Mouse (Mus musculus) right cerebral cortex, adult 18-20 months (tissue): ENCODE data around the gene 1700123O20Rik.

Experiments used
- DNase-seq: peaks from one replicate; pipeline ENCODE4 v3.0.0; 2022; ENCODE audit warnings: mixed read lengths

Gene 1700123O20Rik

DNA sequence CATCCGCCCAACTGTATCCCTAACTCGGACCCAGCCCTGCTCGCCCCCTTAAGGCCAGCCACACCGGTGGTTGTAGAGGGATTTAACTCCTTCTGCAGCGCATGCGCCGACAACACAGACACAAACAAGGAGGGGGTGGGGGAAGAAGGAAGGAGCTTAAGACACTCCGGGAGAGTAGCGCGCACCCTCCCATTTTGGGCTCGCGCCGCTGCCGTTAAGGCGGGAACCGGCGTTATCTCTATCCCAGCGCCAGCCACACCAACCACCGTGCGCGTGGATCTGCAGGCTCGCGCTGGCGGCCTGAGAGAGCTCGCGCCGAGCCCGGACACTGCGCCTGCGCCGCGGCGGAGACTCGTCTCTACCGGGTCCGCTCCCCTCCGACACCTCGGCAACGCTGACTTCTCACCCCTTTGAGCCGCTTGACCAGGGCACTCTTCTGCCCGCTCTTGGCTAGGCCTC is at the start of gene 1700123O20Rik:
1700123O20Rik (plus strand) TSS at position 154 of the 459 bp plus-strand sequence.
- DNase-seq = peak; percentile 82

DNA sequence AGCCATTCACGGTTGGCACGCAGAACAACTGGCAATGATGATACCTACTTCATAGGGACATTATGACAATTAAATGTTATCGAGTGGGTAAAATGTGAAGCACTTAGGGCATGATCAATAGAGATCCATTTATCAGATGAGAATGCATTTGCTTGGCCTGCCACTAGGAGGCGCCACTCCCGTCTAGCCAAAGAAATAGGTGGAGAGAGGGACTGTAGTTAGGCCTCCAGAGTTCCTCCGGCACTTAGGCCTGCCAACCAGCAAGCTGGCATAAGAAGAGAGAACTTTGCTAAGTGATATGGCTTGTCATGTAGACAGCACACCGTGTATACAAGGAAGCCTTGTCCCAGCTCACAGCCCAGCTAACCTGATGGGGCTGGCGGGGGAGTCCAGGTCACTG is 49.1 kb upstream of the 1700123O20Rik start:
- no peak for DNase-seq

DNA sequence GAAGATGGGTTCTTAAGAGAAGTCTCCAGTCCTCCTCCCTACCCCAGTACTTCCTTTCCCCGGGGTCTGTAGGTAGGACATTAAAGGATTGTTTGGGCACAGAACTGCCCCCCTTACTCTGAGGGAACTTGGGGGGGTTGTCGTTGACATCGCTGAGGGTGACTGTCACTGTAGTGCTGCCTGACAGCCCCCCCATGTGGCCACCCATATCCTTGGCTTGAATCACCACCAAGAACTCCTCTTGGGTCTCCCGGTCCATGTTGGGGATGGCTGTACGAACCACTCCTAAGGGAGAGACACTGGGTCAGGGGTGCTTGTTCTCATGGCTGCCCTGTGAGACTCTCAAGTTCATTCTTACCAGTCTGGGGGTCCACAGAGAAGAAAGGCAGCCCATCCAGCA is 47.8 kb upstream of the 1700123O20Rik start:
- no peak for DNase-seq

DNA sequence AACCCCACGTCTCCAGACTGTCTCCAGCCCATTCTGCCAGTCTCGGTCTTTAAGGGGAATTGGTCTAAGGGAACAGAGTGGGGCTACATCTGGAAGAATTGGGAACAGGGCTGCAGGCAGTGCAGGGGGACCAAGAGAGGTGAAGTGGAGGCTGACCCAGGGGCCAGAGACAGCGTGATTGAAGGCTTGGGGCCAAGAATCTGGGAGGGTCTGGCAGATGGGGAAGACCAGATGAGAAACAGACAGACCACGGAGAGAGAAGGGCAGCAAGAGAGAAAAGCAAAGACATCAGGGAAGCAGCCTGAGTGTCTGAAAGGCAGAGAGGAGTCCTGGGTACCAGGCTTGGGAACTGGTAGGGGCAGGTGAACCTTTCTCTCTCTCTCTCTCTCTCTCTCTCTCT is 45.9 kb upstream of the 1700123O20Rik start:
- no peak for DNase-seq

DNA sequence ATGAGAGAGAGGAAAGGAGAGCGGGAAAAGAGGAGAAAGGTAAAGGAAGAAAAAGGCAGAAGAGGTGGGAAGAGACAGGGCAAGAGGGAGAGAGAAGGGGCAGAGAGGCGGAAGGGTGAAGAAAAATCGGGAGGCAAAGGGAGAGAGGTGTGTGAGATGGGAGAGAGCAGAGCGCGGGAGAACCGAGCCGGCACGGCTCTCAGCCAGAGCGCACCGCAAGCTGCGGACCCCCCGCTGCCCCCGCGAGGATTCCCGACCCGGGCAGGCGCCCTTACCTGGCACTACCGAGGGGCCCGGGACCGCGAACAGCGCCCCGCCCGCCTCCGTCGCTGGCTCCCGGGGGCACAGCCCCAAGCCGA is 45.1 kb upstream of the 1700123O20Rik start, which contains the start of gene Gm17606:
Gm17606 (plus strand) TSS at position 7 of the 359 bp plus-strand sequence.
- DNase-seq = no peak

DNA sequence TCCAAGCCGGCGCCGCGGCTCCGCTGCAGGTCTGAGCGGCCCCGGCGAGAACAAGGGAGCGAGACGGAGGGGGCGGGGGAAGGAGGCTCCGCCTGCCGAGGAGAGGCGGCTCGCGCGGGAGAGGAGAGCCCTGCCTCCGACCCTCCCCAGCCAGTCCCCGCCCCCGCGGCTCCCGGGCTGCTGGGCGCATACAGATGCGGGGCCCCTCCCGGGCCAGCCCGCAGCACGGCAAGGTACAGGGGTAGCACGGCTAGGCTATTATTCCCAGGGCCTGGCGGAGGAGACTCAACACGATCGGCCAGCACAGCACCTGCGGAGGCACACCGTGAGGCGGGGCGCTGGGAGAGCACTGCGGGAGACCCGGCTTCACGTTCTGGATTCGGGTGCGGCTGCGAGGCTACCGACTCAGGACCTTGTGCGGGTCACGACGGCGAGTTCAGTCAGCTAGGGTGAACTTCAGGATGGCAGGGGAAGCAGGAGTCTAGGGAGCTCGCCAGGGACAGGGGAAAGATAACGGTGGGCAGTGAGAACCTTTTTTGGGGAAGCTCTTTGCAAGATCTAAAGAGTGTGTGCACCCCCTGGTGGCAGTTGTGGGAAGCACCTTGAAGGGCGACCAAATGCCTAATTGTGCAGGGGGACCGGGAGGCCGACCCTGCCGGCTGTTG is 44.6 kb upstream of the 1700123O20Rik start, which contains the start of gene Cdh24:
Cdh24 (minus strand) TSS at position 60 of the 665 bp plus-strand sequence.
- peak; percentile 91 for DNase-seq

DNA sequence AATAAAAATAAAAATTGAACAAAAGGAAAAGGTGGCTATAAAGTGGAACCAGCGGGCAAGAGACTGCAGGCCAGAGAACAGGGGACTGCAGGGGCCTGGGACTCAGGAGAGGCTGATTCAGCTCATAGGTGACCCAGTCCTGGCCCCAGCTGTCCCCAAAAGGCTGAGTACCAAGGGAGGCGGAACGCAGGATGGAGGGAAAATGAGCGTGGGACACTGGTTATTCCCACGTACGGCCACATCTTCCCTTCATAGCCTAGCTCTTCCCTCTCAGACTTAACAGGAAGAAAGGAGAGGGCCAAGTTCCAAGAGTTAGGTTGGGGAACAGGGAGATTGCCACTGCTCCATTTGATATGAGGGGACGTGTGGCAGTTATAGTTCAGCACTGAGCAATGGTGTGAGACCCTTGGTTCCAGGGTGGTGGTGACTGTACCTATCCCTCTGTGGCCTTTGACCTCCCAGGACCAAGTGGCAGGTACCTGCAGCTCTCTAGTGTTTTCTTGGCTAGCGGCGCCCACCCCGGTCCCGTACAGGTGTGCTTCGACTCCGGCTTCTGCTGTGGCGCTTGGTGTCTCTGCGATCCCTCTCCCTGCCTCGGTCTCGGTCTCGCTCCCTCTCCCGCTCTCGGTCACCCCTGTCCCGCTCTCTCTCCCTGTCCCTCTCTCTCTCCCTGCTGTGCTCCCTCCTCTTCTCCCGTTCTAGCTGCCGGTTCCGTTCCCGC is 43.6 kb upstream of the 1700123O20Rik start:
- DNase-seq = no peak

DNA sequence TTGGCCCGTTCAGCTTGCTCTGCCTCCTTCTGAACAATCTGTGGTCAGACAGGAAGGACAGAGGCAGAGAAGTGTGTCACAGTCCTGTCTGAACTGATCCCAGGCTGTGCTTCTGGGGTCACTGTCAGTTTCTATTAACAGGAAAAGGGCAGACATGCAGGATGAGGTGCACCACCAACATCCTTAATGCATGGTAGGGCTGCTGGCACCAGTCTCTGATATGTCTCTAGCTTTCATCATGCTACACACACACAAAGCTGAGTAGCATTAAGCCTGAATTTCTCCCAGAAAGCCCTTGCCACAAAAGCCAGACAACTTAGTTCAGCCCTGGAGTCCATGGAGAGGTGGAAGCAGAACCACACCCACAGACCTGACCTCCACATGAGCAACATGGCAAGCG is 43.0 kb upstream of the 1700123O20Rik start:
- no peak for DNase-seq

DNA sequence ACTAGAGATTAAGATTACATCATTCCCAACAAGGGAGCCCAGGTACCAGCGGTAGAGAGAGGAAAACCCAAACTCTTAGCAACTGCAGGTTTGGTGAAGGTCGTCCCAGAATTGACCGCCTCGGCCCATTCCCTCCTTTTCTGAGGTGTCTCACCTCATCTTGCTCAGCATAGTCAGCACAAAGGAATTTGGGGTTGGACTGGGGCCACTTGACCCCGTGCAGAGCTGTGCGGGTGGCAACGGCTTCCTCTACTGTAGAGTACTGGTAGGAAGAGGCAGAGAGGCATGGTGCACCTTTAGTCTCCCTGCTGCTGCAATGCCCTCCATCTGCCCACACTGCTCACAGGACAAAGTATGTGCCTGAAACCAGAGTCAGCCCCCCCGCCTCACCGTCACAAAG is 41.7 kb upstream of the 1700123O20Rik start:
- no peak for DNase-seq

DNA sequence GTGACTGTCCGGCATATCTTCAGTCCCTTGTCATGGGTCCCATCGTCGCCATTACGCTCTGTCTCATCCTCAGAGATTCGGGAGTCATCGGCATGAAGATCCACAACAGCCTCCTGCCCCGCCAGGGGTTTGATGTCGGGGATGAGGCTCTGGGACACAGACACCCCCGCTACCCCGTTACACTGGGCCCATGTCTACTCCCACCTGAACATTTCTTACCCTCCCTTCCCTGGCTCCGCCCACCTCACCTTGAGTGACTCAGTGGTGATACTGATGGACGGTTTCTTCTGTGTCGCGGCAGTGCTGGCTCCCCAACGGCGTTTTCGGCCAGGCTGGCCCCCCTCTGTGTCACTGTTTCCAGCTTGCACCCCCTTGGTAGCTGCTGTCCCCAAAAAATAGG is 39.6 kb upstream of the 1700123O20Rik start:
- DNase-seq = no peak

DNA sequence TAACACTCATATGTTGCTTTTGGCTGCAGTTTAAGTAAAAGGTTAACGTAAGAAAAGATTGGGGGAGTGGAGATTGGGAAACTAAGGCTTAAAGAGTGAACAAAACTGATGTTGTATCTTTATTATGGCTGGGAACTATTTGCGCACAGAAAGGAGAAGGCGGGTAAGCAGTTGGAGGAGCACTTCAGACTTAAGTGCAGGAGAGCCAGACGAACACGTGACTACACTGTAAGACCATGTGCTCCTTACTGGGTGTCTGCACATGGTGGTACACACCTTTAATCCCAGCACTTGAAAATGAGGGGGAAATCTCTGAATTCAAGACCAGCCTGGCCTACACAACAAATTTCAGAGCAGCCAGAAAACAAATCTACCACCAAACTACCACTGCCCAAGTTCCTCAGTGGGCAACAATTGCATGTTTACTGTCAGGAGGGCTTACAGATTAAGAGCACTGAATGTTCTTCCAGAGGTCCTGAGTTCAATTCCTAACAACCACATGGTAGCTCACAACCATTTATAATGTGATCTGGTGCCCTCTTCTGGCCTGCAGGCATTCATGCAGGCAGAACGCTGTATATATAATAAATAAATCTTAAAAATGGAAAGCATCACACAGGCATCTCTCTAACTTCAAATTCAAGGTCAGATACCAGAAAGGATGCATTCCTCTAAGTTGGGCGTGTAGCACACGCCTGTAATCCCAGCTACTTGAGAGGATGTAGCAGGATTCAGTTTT is 38.9 kb upstream of the 1700123O20Rik start:
- DNase-seq = no peak

DNA sequence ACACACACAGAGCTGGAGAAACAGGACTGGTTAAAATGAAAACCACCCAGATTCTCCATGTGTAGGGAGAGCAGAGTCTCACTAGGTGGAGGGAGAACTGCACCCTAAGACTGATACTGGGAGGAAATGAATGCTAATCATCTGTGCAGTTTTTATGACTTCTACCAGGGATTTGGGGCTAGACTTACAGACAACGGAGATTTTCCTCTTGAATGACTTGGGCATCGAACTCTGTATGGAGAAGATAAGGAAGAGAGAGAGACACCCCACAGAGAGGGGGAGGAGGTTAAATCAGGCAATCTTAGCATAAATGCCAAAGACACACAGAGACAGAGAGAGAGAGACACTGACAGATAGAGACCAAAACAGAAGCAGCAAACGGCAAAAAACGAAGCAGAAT is 38.1 kb upstream of the 1700123O20Rik start:
- DNase-seq = no peak

DNA sequence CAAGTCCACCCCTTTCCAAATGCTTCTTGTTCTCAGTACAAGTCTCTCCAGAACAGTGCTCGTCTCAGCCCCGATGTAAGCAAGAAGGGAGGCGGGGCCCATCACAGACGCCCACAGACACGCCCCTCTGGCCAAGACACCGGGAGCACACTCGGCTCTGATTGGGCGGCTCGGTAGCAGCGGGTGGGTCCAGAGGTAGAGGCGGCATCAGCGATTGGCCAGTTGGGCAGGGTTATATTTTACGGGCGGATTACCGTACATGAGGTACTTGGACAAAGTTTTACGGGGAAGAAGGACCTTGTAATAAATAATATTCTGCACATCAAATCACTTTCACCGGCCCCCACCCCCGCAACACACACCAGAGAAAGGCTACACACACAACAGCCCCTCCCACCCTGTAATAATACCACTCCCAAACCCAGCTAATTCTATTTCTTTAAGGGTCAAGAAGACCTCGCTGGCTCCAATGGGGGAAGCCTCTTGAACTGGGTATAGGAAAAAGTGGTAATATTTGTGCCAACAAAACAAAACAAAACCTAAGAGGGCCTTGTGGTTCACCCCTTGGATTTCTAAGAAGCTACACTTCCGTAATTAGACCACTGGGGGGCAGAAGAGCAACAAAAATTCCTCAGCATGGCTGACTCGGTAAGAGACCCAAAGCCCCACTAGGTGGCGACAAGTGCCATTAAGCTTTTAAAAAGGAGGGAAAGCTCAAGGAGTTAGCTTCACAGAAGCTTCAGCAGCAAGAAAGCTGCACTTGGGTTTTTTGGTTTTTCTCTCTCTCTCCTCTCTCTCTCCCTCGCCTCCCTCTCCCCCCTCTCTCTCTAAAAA is 35.2 kb upstream of the 1700123O20Rik start:
- peak; percentile 82 for DNase-seq

DNA sequence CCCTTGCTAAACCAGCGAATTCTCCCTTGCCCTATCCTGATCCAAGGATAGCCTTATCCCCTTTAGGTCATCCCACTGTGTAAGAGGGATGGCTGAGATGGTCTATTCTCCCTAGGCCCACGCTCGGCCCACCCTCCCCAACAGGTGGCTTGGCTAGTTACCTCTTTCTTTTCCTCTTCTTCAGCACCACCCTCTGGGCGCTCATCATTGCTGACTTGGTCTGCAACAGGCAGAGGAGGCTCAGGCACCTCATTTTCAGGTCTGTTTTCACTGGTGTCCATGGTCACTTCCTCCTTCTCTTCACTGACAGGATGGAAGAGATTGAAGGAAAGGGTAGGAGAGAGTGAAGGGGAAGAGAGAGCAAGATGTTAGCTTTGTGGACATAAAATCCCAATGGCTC is 34.5 kb upstream of the 1700123O20Rik start:
- DNase-seq = no peak

DNA sequence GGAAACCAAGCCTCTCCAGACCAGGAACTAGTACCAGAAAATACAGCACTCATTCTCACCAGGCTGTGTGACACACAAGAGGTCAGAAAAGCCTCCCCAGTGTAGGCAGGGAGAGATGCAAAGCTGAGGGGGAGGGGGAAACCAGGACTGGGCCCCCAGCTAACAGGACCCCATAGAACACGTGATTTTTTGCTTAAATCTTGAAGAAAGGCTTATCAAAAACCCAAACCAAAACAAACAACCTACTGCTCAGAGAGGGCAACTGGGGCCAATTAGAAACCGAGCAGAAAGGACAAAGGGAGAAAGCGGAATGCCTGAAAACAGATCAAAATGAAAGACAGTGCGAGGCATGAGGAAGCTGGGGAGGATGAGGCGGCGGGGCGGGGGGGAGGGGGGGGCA is 33.2 kb upstream of the 1700123O20Rik start:
- no peak for DNase-seq

DNA sequence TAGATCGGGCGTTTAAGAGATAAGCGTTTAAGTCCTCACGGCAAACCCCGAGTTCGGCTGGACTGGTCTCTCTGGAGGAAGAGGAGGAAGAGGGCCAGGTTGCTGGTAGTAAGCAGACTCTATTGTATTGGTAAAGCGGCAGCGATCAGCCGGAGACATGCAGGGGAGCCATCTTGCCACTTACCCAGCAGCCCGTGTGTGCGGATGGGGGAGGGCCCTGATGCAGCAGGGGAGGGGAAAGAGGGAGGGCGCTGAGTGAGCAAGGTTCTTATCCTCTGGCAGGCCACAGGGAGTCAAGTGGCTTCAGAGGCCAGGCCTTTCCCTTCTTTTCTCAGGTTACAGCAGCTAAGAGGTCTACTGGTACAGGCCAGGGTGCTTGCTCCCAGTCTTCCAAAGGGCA is 32.5 kb upstream of the 1700123O20Rik start:
- DNase-seq = peak; percentile 88

DNA sequence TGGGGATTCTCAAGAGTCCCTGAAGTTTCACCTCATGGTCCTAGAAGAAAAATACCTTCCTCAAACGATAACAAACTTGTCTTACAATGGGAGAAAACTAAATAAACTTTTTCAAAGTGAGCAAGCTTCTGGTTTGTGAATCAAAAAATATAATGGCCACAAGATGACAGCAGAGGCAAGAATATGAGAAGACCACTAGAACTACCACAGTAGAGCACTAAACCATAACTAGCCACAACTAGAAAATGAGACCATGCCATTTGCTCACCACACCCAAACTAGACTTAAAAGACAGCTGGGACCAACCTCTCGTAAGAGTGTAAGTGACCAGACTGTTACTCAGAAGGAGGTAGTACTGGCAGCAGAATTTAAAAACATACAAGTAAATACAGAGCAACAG is 26.0 kb upstream of the 1700123O20Rik start:
- DNase-seq = no peak

DNA sequence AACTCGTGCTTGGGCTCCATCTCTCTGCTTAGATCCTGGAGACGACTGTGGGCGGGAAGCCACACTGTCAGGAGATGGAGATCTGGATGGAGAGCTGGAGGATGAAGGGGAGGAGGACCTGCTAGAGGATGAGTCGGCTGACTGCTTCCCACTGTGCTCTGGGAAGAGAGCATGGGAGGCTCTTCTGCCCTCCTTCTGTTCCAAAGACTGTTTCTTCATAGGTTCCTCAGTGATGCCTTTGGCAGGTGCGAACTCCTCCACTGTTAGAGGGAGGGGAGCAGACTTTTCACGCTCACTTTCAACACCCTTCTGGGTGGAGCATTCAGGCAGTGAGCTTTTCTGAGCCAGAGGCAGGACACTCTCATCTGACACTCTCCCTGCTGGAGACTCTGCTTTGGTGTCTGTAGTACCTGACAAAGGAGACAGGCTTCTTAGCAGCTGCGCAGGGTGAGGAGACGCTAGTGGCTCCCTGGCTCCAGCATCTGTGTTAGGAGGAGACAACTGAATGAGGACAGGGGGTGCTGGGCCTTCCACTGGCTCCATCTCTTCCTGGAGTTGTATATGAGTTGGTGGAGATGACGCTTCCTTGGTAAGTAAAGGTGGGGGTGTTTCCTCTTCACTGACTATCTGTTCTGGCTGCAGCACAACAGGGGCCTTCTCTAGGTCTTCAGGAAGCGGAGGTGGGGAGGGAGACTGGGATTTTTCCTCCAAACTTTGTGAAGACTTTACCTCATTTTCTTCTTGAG is 21.4 kb upstream of the 1700123O20Rik start:
- peak; percentile 83 for DNase-seq

DNA sequence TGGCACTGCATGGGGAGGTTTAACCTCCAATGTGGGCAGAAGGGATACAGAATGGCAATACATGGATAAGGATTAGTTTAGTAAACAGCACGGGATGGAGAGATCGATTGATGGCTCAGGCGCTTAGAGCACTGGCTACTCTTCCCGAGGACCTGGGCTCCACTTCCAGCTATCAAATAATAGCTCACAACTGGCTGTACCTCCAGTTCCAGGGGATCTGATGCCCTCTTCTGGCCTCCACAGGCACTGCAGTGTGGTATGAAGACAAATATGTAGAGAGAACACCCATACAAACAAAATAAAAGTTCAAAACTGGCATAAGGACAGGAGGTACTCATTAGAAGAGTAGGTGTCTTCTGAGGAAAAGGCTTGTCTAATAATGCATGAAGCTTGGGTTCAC is 16.6 kb upstream of the 1700123O20Rik start:
- DNase-seq = peak; percentile 52

DNA sequence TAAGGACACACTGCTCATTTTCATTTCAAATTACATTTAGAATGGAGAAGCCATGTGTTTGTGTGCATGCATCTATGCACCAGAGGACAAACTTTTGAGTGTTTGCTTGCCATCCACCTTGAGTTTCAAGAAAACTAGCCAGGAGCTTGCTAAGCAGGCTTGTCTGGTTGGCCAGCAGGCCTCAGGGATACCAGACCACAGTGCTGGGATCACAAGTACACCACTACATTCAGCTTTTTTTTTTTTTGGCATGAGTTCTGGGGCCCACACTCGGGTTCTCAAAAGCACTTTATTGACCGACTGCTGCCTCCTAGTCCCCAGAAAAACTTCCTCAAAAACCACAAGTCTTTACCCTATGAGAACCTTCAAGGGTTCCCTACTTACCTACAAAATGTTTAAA is 11.7 kb upstream of the 1700123O20Rik start:
- DNase-seq = no peak

DNA sequence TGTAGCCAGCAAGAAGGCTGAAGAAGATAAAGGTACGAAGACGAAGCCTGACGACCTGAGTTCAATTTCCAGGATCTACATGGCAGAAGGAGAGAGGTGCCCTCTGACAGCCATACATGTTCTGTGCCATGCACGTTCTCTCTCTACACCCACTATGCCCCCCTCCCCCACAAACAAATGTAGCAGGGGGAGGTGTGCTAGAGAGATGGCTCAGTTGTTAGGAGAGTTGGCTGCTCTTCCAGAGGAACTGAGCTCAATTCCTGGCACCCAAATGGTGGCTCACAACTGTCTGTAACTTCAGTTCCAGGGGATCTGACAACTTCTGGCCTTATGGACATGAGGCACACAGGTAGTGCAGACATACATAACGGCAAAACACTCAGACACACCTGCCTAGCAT is 9.7 kb upstream of the 1700123O20Rik start:
- no peak for DNase-seq
